9 mouse cellular contexts compared by ENCODE assay signal in genomic region chr3:34640690-34641600, GRCm38 (mm10). TPM values are rescaled to one million over a fixed set of nuclear protein-coding genes. Genes with fewer than 3 reads are reported as not detected.
DNase-seq lines count a peak whose midpoint lies in the region; ATAC-seq and TF ChIP-seq lines count a peak whose summit lies in the region.
"Had no signal": no experiment of that assay in that cellular context is flagged by ENCODE, and none has a peak within 500 bp of the region (broad histone marks: within the 10 kb centered on the region; RNA-seq: fewer than 3 reads in every experiment).

No protein-coding gene starts in this region.

- no peaks in the 10 kb centered on the region for H3K4me1 ChIP-seq in kidney, postnatal 0 days (replicated peaks; ENCODE audit: insufficient read depth, low read length)
- H3K4me1 ChIP-seq in ES-E14 (ENCODE audit: control insufficient read depth in 2 of 2, insufficient read depth in 2 of 2, low read length in 2 of 2, poor library complexity in 1 of 2): peaks cover 9% of the 10 kb centered on the region in 2 experiments
- H3K4me1 ChIP-seq in cortical plate, adult 2 months (ENCODE audit: control insufficient read depth, insufficient read depth, low read length): no peaks in the 10 kb centered on the region; the same call in 1 of the 2 replicates
- peaks cover 32% of the 10 kb centered on the region for H3K4me1 ChIP-seq in hindbrain, embryonic 15.5 days (replicated peaks)
- peaks cover 16% of the 10 kb centered on the region; the same call in 1 of the 2 replicates for H3K4me1 ChIP-seq in neural tube, embryonic 14.5 days (ENCODE audit: control insufficient read depth, insufficient read depth, low read length)

- DNase-seq in kidney, postnatal 0 days (ENCODE audit: low spot score): peak; percentile 72
- DNase-seq in kidney, postnatal 14 days: no peak
- DNase-seq in ES-E14 (ENCODE audit: low read depth, low spot score): no peak
- DNase-seq in frontal cortex, postnatal 25 days (ENCODE audit: low spot score in 2 of 2): no peak
- DNase-seq in heart, adult 8-10 months (ENCODE audit: low spot score): no peak

- TF ChIP-seq CTCF in kidney, postnatal 0 days (IDR thresholded peaks at IDR 0.05; ENCODE audit: low read depth): peak; percentile 71
- peak; percentile 40 for TF ChIP-seq CTCF in cortical plate, adult 2 months (IDR thresholded peaks at IDR 0.05; ENCODE audit: extremely low read depth, insufficient read depth, low read length)

- ATAC-seq in kidney, postnatal 0 days (replicated peaks; ENCODE audit: low FRiP score, low read depth): no peak
- no peak for ATAC-seq in hindbrain, embryonic 15.5 days (ENCODE audit: low FRiP score, low read depth)
- 0 out of 2 replicates have a peak, but pooled peaks have one; percentile 38 for ATAC-seq in neural tube, embryonic 14.5 days (ENCODE audit: low read depth)

- no peaks in the 10 kb centered on the region for H3K36me3 ChIP-seq in kidney, postnatal 0 days (ENCODE audit: insufficient read depth, low read length)
- H3K36me3 ChIP-seq in ES-E14 (ENCODE audit: control insufficient read depth, insufficient read depth, low read length, poor library complexity, severe bottlenecking): no peaks in the 10 kb centered on the region
- no peaks in the 10 kb centered on the region for H3K36me3 ChIP-seq in hindbrain, embryonic 15.5 days
- no peaks in the 10 kb centered on the region for H3K36me3 ChIP-seq in neural tube, embryonic 14.5 days (ENCODE audit: control insufficient read depth, insufficient read depth, low read length)

- H3K4me3 ChIP-seq in kidney, postnatal 0 days (replicated peaks; ENCODE audit: low read depth, low read length): no peak overlapping the region
- H3K4me3 ChIP-seq in ES-E14 (ENCODE audit: insufficient read depth in 1 of 2, low read depth in 1 of 2, low read length in 2 of 2, poor library complexity in 1 of 2, severe bottlenecking in 1 of 2): no peak overlapping the region
- peak overlapping the region; percentile 17; the same call in 1 of the 2 replicates for H3K4me3 ChIP-seq in cortical plate, adult 2 months (ENCODE audit: insufficient read depth, low read length)
- peak overlapping the region; percentile 31 for H3K4me3 ChIP-seq in hindbrain, embryonic 15.5 days
- H3K4me3 ChIP-seq in neural tube, embryonic 14.5 days (ENCODE audit: low read depth, low read length): peak overlapping the region; percentile 18; the same call in 1 of the 2 replicates

- H3K9me3 ChIP-seq in kidney, postnatal 0 days (replicated peaks; ENCODE audit: low read length): no peaks in the 10 kb centered on the region
- no peaks in the 10 kb centered on the region for H3K9me3 ChIP-seq in ES-E14 (ENCODE audit: control insufficient read depth, insufficient read depth, low read depth, low read length)
- H3K9me3 ChIP-seq in hindbrain, embryonic 15.5 days: no peaks in the 10 kb centered on the region
- H3K9me3 ChIP-seq in neural tube, embryonic 14.5 days (ENCODE audit: control insufficient read depth, low read length): no peaks in the 10 kb centered on the region

- TF ChIP-seq POLR2A in cortical plate, adult 2 months (IDR thresholded peaks at IDR 0.05; ENCODE audit: extremely low read depth, insufficient read depth, low read length): no peak

- H3K9ac ChIP-seq in kidney, postnatal 0 days (ENCODE audit: low read depth, low read length): no peak overlapping the region
- no peak overlapping the region for H3K9ac ChIP-seq in ES-E14 (ENCODE audit: insufficient read depth, low read depth, low read length, poor library complexity, severe bottlenecking)
- H3K9ac ChIP-seq in hindbrain, embryonic 15.5 days: 0 out of 2 replicates have a peak overlapping the region, but pooled peaks have one; percentile 0
- H3K9ac ChIP-seq in neural tube, embryonic 14.5 days (replicated peaks; ENCODE audit: low read depth, low read length): no peak overlapping the region

- no peak overlapping the region for H3K4me2 ChIP-seq in kidney, postnatal 0 days (ENCODE audit: low read length)
- H3K4me2 ChIP-seq in hindbrain, embryonic 15.5 days: peak overlapping the region; percentile 54
- peak overlapping the region; percentile 52; the same call in 1 of the 2 replicates for H3K4me2 ChIP-seq in neural tube, embryonic 14.5 days (ENCODE audit: low read depth, low read length)

- in situ Hi-C loops in ES-E14 (cut with MboI; ENCODE audit: low sequenced_read_pairs in 2 of 2, unreplicated experiment in 2 of 2): no loop called here

- no peak overlapping the region for H3K27ac ChIP-seq in kidney, postnatal 0 days
- H3K27ac ChIP-seq in ES-E14 (ENCODE audit: insufficient read depth, low read depth, low read length, poor library complexity, severe bottlenecking): no peak overlapping the region
- H3K27ac ChIP-seq in cortical plate, adult 2 months (ENCODE audit: insufficient read depth, low read length): 0 out of 2 replicates have a peak overlapping the region, but pooled peaks have one; percentile 35
- H3K27ac ChIP-seq in hindbrain, embryonic 15.5 days (replicated peaks): peak overlapping the region; percentile 69; the same call in 1 of the 2 replicates
- no peak overlapping the region for H3K27ac ChIP-seq in neural tube, embryonic 14.5 days (ENCODE audit: low read depth, low read length)

- 4% methylated on average over 33 of the region's 33 CpGs for WGBS in kidney, postnatal 0 days
- WGBS in hindbrain, embryonic 15.5 days: 7% methylated on average over 33 of the region's 33 CpGs
- WGBS in neural tube, embryonic 14.5 days: 6% methylated on average over 33 of the region's 33 CpGs

- H3K27me3 ChIP-seq in kidney, postnatal 0 days (ENCODE audit: insufficient read depth, low read length): peaks cover 83% of the 10 kb centered on the region
- peaks cover 58% of the 10 kb centered on the region for H3K27me3 ChIP-seq in hindbrain, embryonic 15.5 days
- H3K27me3 ChIP-seq in neural tube, embryonic 14.5 days (ENCODE audit: control insufficient read depth, insufficient read depth, low read length): peaks cover 5% of the 10 kb centered on the region

TF ChIP-seq in ES-E14, 5 proteins besides CTCF, POLR2A, EP300 and RAD21:
- TF ChIP-seq ZNF384 (IDR thresholded peaks at IDR 0.05; ENCODE audit: low read depth, low read length): 0 out of 2 replicates have a peak, but pooled peaks have one; percentile 24
- no peak for TF ChIP-seq HCFC1 (IDR thresholded peaks at IDR 0.05; ENCODE audit: borderline replicate concordance, insufficient read depth, low read length)

RNA-seq across cellular contexts. Expression of gene Sox2, which starts 9.3 kb away (rescaled TPM):
- not detected in 2 replicates for polyA plus RNA-seq in kidney, postnatal 0 days (2015; fragmentation: Nextera tagmentation; extraction: Ambion mirVana)
- 175 and 179 TPM in 2 replicates for total RNA-seq in ES-E14 (2012; rRNA removed)
- polyA plus RNA-seq in cortical plate, adult 2 months (2012; rRNA removed): 27.0 and 30.5 TPM in 2 replicates
- 18.3 and 19.2 TPM in 2 replicates for polyA plus RNA-seq in hindbrain, embryonic 15.5 days (2015; fragmentation: Nextera tagmentation; extraction: Ambion mirVana)
- polyA plus RNA-seq in neural tube, embryonic 14.5 days (2014; fragmentation: Nextera tagmentation; extraction: Ambion mirVana): 12.2 and 18.2 TPM in 2 replicates
- total RNA-seq in heart, adult 8-10 months (2022): under 1 TPM in 1 of 4 experiments, not detected in 3; 0.20 TPM
- total RNA-seq: neutrophil, adult 5-6 weeks had no signal

Comparison
In these comparisons a context has a peak if more than half of its experiments do, and no peak if none do; other contexts are left out.
1. H3K27ac ChIP-seq: peak in cortical plate, adult 2 months (single experiment) and hindbrain, embryonic 15.5 days (single experiment); none in kidney, postnatal 0 days (single experiment), ES-E14 (single experiment) and neural tube, embryonic 14.5 days (single experiment).
2. H3K4me3 ChIP-seq: peak in cortical plate, adult 2 months (single experiment), hindbrain, embryonic 15.5 days (single experiment) and neural tube, embryonic 14.5 days (single experiment); none in kidney, postnatal 0 days (single experiment) and ES-E14 (0 of 2).
3. RNA of gene Sox2, which starts 9.3 kb away (polyA plus RNA-seq): 27.0 to 30.5 TPM in cortical plate, adult 2 months, 18.3 to 19.2 TPM in hindbrain, embryonic 15.5 days and 12.2 to 18.2 TPM in neural tube, embryonic 14.5 days; not detected in kidney, postnatal 0 days; every median in the first group is over 10 times any median in the second.